Mouse (Mus musculus) heart, postnatal 0 days (tissue): Measurements from ENCODE around the gene Nap1l4.

Experiments used
- CTCF ChIP-seq: IDR thresholded peaks from 2 replicates; pipeline ENCODE4 v1.5.1; 2016; ENCODE audit warnings: antibody characterized with exemption, control low read depth, low read depth
- EP300 ChIP-seq: IDR thresholded peaks from 2 replicates; pipeline ENCODE4 v1.6.1; 2016; ENCODE audit warnings: antibody characterized with exemption, low read depth

- no peak for TF ChIP-seq CTCF
- no peak for TF ChIP-seq EP300
These were observed 42.6 kb downstream of the Nap1l4 start for GRCm38 (mm10) chr7:143506271-143506670.
